ENCODE assay signal across 29 mouse cellular contexts in the genomic region with DNA sequence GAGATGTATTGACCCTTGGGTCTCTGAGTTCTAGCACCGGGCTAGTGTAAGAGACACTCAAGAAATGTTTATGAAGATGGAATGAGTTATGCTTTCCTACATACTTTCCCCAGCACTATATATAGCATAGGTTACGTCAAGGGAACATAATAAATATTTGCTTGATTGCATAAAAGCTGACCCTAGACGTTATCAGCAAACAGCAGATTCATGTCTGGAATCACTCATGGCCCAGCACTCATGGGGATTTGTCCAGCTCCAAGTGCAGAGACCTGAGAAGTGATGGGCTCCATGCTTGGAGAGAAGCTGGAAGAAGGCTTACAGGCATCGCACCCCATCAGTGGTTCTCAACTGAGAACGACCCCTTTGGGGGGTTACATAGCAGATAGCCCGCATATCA.
DNase-seq lines count a peak whose midpoint lies in the region; ATAC-seq and TF ChIP-seq lines count a peak whose summit lies in the region.
"Had no signal": no experiment of that assay in that cellular context is flagged by ENCODE, and none has a peak within 500 bp of the region (broad histone marks: within the 10 kb centered on the region; RNA-seq: fewer than 3 reads in every experiment).

No protein-coding gene starts in this region.

- peaks cover 15% of the 10 kb centered on the region; the same call in 1 of the 2 replicates for H3K27me3 ChIP-seq in heart, embryonic 12.5 days (replicated peaks)
- H3K27me3 ChIP-seq in kidney, postnatal 0 days (ENCODE audit: insufficient read depth, low read length) = no peaks in the 10 kb centered on the region
- no peaks in the 10 kb centered on the region for H3K27me3 ChIP-seq in intestine, embryonic 16.5 days (replicated peaks; ENCODE audit: control insufficient read depth, insufficient read depth, low read length)
- H3K27me3 ChIP-seq: forebrain, embryonic 12.5 days; liver, embryonic 15.5 days had no signal

- ATAC-seq in heart, embryonic 12.5 days (ENCODE audit: insufficient number of reproducible peaks, low FRiP score) = no peak
- no peak for ATAC-seq in kidney, postnatal 0 days (replicated peaks; ENCODE audit: low FRiP score, low read depth)
- no peak for ATAC-seq in intestine, embryonic 16.5 days
- ATAC-seq: forebrain, postnatal 0 days; intestine, postnatal 0 days; midbrain, embryonic 16.5 days had no signal

- no peak overlapping the region for H3K4me3 ChIP-seq in heart, embryonic 12.5 days
- H3K4me3 ChIP-seq in kidney, postnatal 0 days (replicated peaks; ENCODE audit: low read depth, low read length) = no peak overlapping the region
- H3K4me3 ChIP-seq in intestine, embryonic 16.5 days (ENCODE audit: low read length) = no peak overlapping the region
- H3K4me3 ChIP-seq: erythroblast, embryonic 14.5 days; forebrain, embryonic 12.5 days; left cerebral cortex, adult 2 months; limb, embryonic 12.5 days; liver, embryonic 15.5 days; midbrain, embryonic 10.5 days had no signal

- DNase-seq in heart, postnatal 4 days = no peak
- peak; percentile 12 for DNase-seq in kidney, postnatal 0 days (ENCODE audit: low spot score)
- no peak for DNase-seq in kidney, postnatal 36 days
- DNase-seq in lung, postnatal 14 days = peak; percentile 59
- no peak for DNase-seq in left cerebral cortex, adult 11 months (ENCODE audit: low spot score)
- DNase-seq: adrenal gland, adult 8-10 months; cerebellum, adult 2 months; cerebellum, postnatal 14 days; forebrain, postnatal 0 days; gastrocnemius, postnatal 10 days; heart, postnatal 10 days; kidney, adult 9 months; kidney, postnatal 14 days; right cerebral cortex, adult 18-20 months; right cerebral cortex, postnatal 4 days; thymus, adult 18-20 months; thymus, postnatal 25 days had no signal

- H3K4me2 ChIP-seq in heart, embryonic 12.5 days = no peak overlapping the region
- H3K4me2 ChIP-seq in kidney, postnatal 0 days (ENCODE audit: low read length) = no peak overlapping the region
- H3K4me2 ChIP-seq in intestine, embryonic 16.5 days (ENCODE audit: low read depth, low read length) = no peak overlapping the region
- H3K4me2 ChIP-seq: forebrain, embryonic 12.5 days; limb, embryonic 12.5 days; liver, embryonic 15.5 days had no signal

- no peaks in the 10 kb centered on the region for H3K36me3 ChIP-seq in heart, embryonic 12.5 days
- H3K36me3 ChIP-seq in kidney, postnatal 0 days (ENCODE audit: insufficient read depth, low read length) = no peaks in the 10 kb centered on the region
- H3K36me3 ChIP-seq in intestine, embryonic 16.5 days (ENCODE audit: control insufficient read depth, insufficient read depth, low read length) = no peaks in the 10 kb centered on the region
- H3K36me3 ChIP-seq: forebrain, embryonic 12.5 days; G1E; limb, embryonic 12.5 days; liver, embryonic 15.5 days; midbrain, embryonic 10.5 days had no signal

- no peak overlapping the region for H3K9ac ChIP-seq in heart, embryonic 12.5 days
- H3K9ac ChIP-seq in kidney, postnatal 0 days (ENCODE audit: low read depth, low read length) = no peak overlapping the region
- no peak overlapping the region for H3K9ac ChIP-seq in intestine, embryonic 16.5 days (ENCODE audit: low read depth, low read length)
- H3K9ac ChIP-seq: forebrain, embryonic 12.5 days; forebrain, postnatal 0 days; limb, embryonic 12.5 days; liver, embryonic 15.5 days had no signal

- no peak for TF ChIP-seq CTCF in kidney, postnatal 0 days (IDR thresholded peaks at IDR 0.05; ENCODE audit: low read depth)

- peak overlapping the region; percentile 58; the same call in 1 of the 2 replicates for H3K27ac ChIP-seq in heart, embryonic 12.5 days (ENCODE audit: poor library complexity, severe bottlenecking)
- H3K27ac ChIP-seq in kidney, postnatal 0 days = no peak overlapping the region
- H3K27ac ChIP-seq in intestine, embryonic 16.5 days (ENCODE audit: low read length) = no peak overlapping the region
- H3K27ac ChIP-seq: forebrain, embryonic 12.5 days; left cerebral cortex, adult 2 months; limb, embryonic 12.5 days; liver, embryonic 15.5 days; midbrain, embryonic 10.5 days; stomach, postnatal 0 days had no signal

- no peaks in the 10 kb centered on the region for H3K9me3 ChIP-seq in heart, embryonic 12.5 days (replicated peaks)
- H3K9me3 ChIP-seq in kidney, postnatal 0 days (replicated peaks; ENCODE audit: low read length) = no peaks in the 10 kb centered on the region
- H3K9me3 ChIP-seq in intestine, embryonic 16.5 days (ENCODE audit: control insufficient read depth, low read length) = no peaks in the 10 kb centered on the region
- H3K9me3 ChIP-seq: forebrain, embryonic 12.5 days; G1E; limb, embryonic 12.5 days; liver, embryonic 15.5 days; midbrain, embryonic 10.5 days had no signal

- WGBS in heart, embryonic 12.5 days = 45% methylated on average over 6 of the region's 6 CpGs
- 68% methylated on average over 6 of the region's 6 CpGs for WGBS in kidney, postnatal 0 days
- 58% methylated on average over 6 of the region's 6 CpGs for WGBS in intestine, embryonic 16.5 days

- peaks cover 59% of the 10 kb centered on the region for H3K4me1 ChIP-seq in heart, embryonic 12.5 days (replicated peaks)
- H3K4me1 ChIP-seq in kidney, postnatal 0 days (replicated peaks; ENCODE audit: insufficient read depth, low read length) = no peaks in the 10 kb centered on the region
- H3K4me1 ChIP-seq in intestine, embryonic 16.5 days (ENCODE audit: control insufficient read depth, insufficient read depth, low read length) = no peaks in the 10 kb centered on the region
- H3K4me1 ChIP-seq: liver, embryonic 15.5 days; midbrain, embryonic 10.5 days had no signal

Comparison
In these comparisons a context has a peak if more than half of its experiments do, and no peak if none do; other contexts are left out.
1. DNase-seq: peak in kidney, postnatal 0 days (single experiment) and lung, postnatal 14 days (single experiment); none in heart, postnatal 4 days (single experiment), kidney, postnatal 36 days (0 of 2) and left cerebral cortex, adult 11 months (single experiment).